Mouse (Mus musculus): ENCODE measurements around the gene Midn. TPM values are rescaled to one million over a fixed set of nuclear protein-coding genes. Genes with fewer than 3 reads are reported as not detected.

The Midn gene
- total RNA-seq (2021) = 100 to 1,000 TPM; 117 to 125 TPM
- long read RNA-seq, experiment 1, partial matches to known transcripts = 0 of 10 reads
- long read RNA-seq, experiment 1, other reads (novel, unspliced or antisense) = 10 of 10 reads
- long read RNA-seq, experiment 2, partial matches to known transcripts = 0 of 7 reads
- long read RNA-seq, experiment 2, other reads (novel, unspliced or antisense) = 7 of 7 reads

GRCm38 (mm10) chr10:80147719-80148601 is at the start of gene Midn:
TSS of gene Midn (plus strand) at chr10:80148272.
- DNase-seq = peak; percentile 93

- no peak for DNase-seq
These were observed 49.4 kb upstream of the Midn start for GRCm38 (mm10) chr10:80098630-80099029.

GRCm38 (mm10) chr10:80100982-80101381 is 47.1 kb upstream of the Midn start:
- peak; percentile 51 to 62 for DNase-seq

GRCm38 (mm10) chr10:80102216-80102915 is 45.7 kb upstream of the Midn start:
- DNase-seq = peak; percentile 92 to 93

- DNase-seq = no peak
These were observed 45.0 kb upstream of the Midn start for GRCm38 (mm10) chr10:80103032-80103431.

- no peak for DNase-seq
These were observed 43.9 kb upstream of the Midn start for GRCm38 (mm10) chr10:80104181-80104580.

GRCm38 (mm10) chr10:80105460-80105859 is 42.6 kb upstream of the Midn start, which contains the start of gene Sbno2:
TSS of gene Sbno2 (minus strand) at chr10:80105571.
- no peak for DNase-seq

- DNase-seq = no peak
These were observed 42.1 kb upstream of the Midn start for GRCm38 (mm10) chr10:80105926-80106325.

- DNase-seq = no peak
These were observed 40.4 kb upstream of the Midn start for GRCm38 (mm10) chr10:80107678-80108077.

- peak; percentile 94 to 97 for DNase-seq
These were observed 33.5 kb upstream of the Midn start for GRCm38 (mm10) chr10:80114341-80115284.

GRCm38 (mm10) chr10:80115290-80115943 is 32.7 kb upstream of the Midn start, which contains the start of gene Stk11:
TSS of gene Stk11 (plus strand) at chr10:80115803.
- peak; percentile 100 for DNase-seq

- DNase-seq = no peak
These were observed 32.1 kb upstream of the Midn start for GRCm38 (mm10) chr10:80115944-80116335.

GRCm38 (mm10) chr10:80116563-80116926 is 31.5 kb upstream of the Midn start:
- DNase-seq = peak in 1 of 2 experiments; percentile 67

GRCm38 (mm10) chr10:80116927-80117691 is 31.0 kb upstream of the Midn start:
- DNase-seq = peak; percentile 80 to 85

GRCm38 (mm10) chr10:80117736-80118135 is 30.3 kb upstream of the Midn start:
- no peak for DNase-seq

GRCm38 (mm10) chr10:80118552-80118951 is 29.5 kb upstream of the Midn start:
- no peak for DNase-seq

- DNase-seq = no peak
These were observed 27.9 kb upstream of the Midn start for GRCm38 (mm10) chr10:80120146-80120545.

GRCm38 (mm10) chr10:80121639-80122038 is 26.4 kb upstream of the Midn start:
- no peak for DNase-seq

GRCm38 (mm10) chr10:80123932-80124562 is 24.0 kb upstream of the Midn start:
- no peak for DNase-seq

- no peak for DNase-seq
These were observed 20.2 kb upstream of the Midn start for GRCm38 (mm10) chr10:80127920-80128319.

Data from heart, adult 18-20 months (tissue).